Mouse (Mus musculus) spleen, adult 2 months (tissue): ENCODE data around the gene Slc16a14.

Experiments used
- CTCF ChIP-seq: fragments of 200-500 bp; IDR thresholded peaks from 2 replicates; pipeline ENCODE4 v1.5.1; 2011; ENCODE audit warnings: mild to moderate bottlenecking, inconsistent platforms; ENCODE audit not compliant: insufficient read depth, insufficient read length, insufficient replicate concordance; ENCODE audit errors: extremely low read depth
- POLR2A ChIP-seq: fragments of 200-500 bp; IDR thresholded peaks from 2 replicates; pipeline ENCODE4 v1.6.1; 2011; ENCODE audit warnings: low read depth, low read length, inconsistent platforms

DNA sequence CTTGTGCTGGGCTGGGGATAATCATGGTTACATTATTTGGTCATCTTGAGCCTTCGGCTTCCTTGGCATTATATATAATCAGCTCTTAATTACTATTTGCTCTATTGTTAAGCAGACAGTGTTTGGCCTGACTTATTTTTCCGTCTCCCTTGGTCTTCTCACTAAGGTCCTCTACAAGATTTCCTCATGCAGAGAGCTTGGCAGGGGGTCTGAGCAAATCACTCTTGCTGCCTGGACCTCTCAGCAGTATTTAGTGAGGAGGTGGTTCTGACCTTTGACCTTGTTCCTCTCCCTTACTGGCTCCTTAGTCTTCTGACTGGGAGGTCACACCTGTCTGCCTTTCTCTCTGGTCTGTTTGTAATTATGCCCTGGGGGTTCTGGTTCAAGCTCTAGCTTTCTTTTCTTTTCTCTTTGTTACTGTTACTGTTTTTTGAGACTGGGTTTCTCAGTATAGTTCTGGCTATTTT lies 52.8 kb downstream of the Slc16a14 start:
- TF ChIP-seq CTCF (no peak), POLR2A (no peak)
